9 mouse cellular contexts compared by ENCODE assay signal in genomic region chr17:29848793-29849435, GRCm38 (mm10).
DNase-seq lines count a peak whose midpoint lies in the region; ATAC-seq and TF ChIP-seq lines count a peak whose summit lies in the region.
"Had no signal": no experiment of that assay in that cellular context is flagged by ENCODE, and none has a peak within 500 bp of the region (broad histone marks: within the 10 kb centered on the region; RNA-seq: fewer than 3 reads in every experiment).

No protein-coding gene starts in this region.

- peak; percentile 74; the same call in 1 of the 2 replicates for TF ChIP-seq CTCF in small intestine, adult 2 months (IDR thresholded peaks at IDR 0.05; ENCODE audit: extremely low read depth, insufficient read length, insufficient replicate concordance, low read depth, low read length)

- ATAC-seq in hindbrain, embryonic 11.5 days (ENCODE audit: low FRiP score) = no peak
- peak; percentile 94 for ATAC-seq in megakaryocyte progenitor cell, adult 5-6 weeks (replicated peaks; ENCODE audit: poor library complexity)

- DNase-seq in adrenal gland, adult (ENCODE audit: inconsistent age in 2 of 2, low spot score in 1 of 2) = peak; percentile 49 to 85
- DNase-seq in adrenal gland, postnatal 4 days (ENCODE audit: low spot score in 2 of 2) = no peak
- peak; percentile 83 for DNase-seq in adrenal gland, postnatal 10 days
- DNase-seq in embryo, embryonic 11.5 days (ENCODE audit: low read depth, low spot score) = peak; percentile 22
- DNase-seq in hindbrain, embryonic 11.5 days (ENCODE audit: low spot score) = peak; percentile 84
- peak; percentile 31 for DNase-seq in left cerebral cortex, adult 11 months (ENCODE audit: low spot score)

- H3K9me3 ChIP-seq in hindbrain, embryonic 11.5 days (ENCODE audit: control insufficient read depth, low read length) = no peaks in the 10 kb centered on the region

- H3K9ac ChIP-seq in hindbrain, embryonic 11.5 days (ENCODE audit: low read depth, low read length) = no peak overlapping the region

- 28% methylated on average over 17 of the region's 17 CpGs for WGBS in hindbrain, embryonic 11.5 days
- 43% methylated on average over 17 of the region's 17 CpGs for WGBS in small intestine, adult 2 months

- no peak overlapping the region for H3K27ac ChIP-seq in hindbrain, embryonic 11.5 days (ENCODE audit: low read depth, low read length)
- no peak overlapping the region for H3K27ac ChIP-seq in small intestine, adult 2 months (ENCODE audit: insufficient read depth, low read depth, low read length)
- H3K27ac ChIP-seq: macrophage had no signal

- H3K4me3 ChIP-seq in hindbrain, embryonic 11.5 days (ENCODE audit: low read depth, low read length) = no peak overlapping the region
- H3K4me3 ChIP-seq in small intestine, adult 2 months (ENCODE audit: low read depth, low read length) = no peak overlapping the region

- no peaks in the 10 kb centered on the region for H3K27me3 ChIP-seq in hindbrain, embryonic 11.5 days (ENCODE audit: control insufficient read depth, insufficient read depth, low read length)
- no peaks in the 10 kb centered on the region; the same call in none of the 2 replicates for H3K27me3 ChIP-seq in small intestine, adult 2 months (ENCODE audit: control insufficient read depth, insufficient read depth, low read length)

- H3K4me2 ChIP-seq in hindbrain, embryonic 11.5 days (replicated peaks; ENCODE audit: low read depth, low read length) = no peak overlapping the region

- H3K4me1 ChIP-seq in hindbrain, embryonic 11.5 days (replicated peaks; ENCODE audit: control insufficient read depth, insufficient read depth, low read length) = no peaks in the 10 kb centered on the region
- H3K4me1 ChIP-seq in small intestine, adult 2 months (ENCODE audit: control insufficient read depth, insufficient read depth, insufficient read length, low read length) = no peaks in the 10 kb centered on the region

- TF ChIP-seq POLR2A in small intestine, adult 2 months (IDR thresholded peaks at IDR 0.05; ENCODE audit: low read depth, low read length) = no peak

- no peaks in the 10 kb centered on the region for H3K36me3 ChIP-seq in hindbrain, embryonic 11.5 days (ENCODE audit: control insufficient read depth, insufficient read depth, low read length)
- no peaks in the 10 kb centered on the region for H3K36me3 ChIP-seq in small intestine, adult 2 months (ENCODE audit: control insufficient read depth, insufficient read depth, low read length)

Comparison
In these comparisons a context has a peak if more than half of its experiments do, and no peak if none do; other contexts are left out.
1. DNase-seq: peak in adrenal gland, adult (2 of 2), adrenal gland, postnatal 10 days (single experiment), embryo, embryonic 11.5 days (single experiment), hindbrain, embryonic 11.5 days (single experiment) and left cerebral cortex, adult 11 months (single experiment); none in adrenal gland, postnatal 4 days (0 of 2).